Mouse (Mus musculus) CH12F3 (cell line): Measurements from ENCODE around the gene Mtx3.
"Not testable (repeated sequence)": the region's sequence is repeated elsewhere in the genome, so short reads cannot be mapped to it uniquely, and the experiment has no call there.

ENCODE experiments used
- in situ Hi-C: fragments of 300-500 bp; cut with MboI; formaldehyde crosslinking; loops from 2 replicates; pipeline ENCODE4 v1.14.3; 2020; ENCODE audit warnings: low sequenced_read_pairs

Mtx3 gene

GRCm38 (mm10) chr13:92844586-92845221 is at the start of gene Mtx3:
Gene Mtx3 (plus strand): TSS chr13:92844760.
- in situ Hi-C loops = no loop called here

DNA sequence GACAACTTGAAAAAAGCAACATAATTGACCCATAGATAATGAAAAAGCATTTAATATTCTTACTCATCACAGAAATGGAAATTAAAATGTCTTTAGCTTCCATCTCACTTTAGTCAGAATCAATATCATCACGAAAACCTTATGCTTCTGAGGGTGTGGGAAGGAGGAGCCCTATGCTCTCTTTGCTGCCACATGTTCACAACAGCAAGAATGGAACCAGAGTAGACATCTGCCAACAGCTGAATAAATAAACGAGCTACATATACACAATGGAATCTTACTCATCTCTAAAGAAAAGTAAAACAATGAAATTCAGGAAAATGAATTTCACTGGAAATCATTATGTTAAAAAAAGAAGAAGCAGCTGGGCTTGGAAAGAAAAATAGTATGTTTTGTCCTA is 45.7 kb upstream of the Mtx3 start:
- in situ Hi-C loops = no loop called here

DNA sequence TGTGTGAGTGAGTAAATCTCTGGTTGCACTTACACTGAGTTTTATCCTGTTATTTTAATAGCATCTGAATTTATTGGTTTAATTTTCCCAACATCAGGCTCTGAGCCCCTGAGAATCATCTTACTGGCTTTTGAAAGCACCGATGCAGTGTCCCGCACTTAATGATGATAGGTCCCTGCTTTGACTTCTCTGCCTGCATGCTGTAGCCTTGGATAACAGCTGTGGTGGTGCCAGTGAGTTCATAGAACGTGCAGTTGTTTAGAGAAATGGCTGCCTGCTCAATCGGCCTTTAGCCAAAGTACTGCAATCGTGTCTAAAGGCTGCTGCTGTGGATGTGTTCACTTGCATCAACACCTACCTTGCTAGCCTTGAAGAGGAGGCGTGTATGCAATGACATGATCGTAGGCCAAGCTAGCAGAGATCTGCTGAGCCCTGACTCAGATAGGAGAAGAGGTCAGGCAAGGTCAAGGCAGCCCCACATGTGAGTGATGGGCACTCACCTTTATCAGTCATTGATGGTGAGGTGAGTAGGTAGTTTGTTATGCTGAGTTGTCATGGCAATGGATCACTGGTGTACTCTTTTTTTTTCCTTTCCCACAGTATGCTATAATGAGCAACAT is 45.1 kb upstream of the Mtx3 start:
- in situ Hi-C loops = no loop called here

DNA sequence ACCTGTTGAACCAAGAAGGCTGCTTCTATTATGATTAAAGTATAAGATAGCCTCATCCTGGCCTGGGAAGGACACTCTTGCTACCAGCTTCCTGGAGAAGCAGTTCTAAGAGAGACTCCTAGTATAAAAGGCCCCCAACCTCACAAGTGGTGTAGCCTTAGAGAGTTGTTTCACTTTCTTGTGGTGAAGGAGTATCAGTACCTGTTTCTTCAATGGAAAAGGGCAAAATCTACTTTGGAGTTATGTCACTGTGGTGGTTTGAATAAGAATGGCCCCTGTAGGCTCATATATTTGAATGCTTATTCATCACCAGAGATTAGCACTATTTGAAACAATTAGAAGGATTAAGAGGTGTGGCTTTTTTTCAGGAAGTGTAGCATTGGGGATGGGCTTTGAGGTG is 37.8 kb upstream of the Mtx3 start:
- in situ Hi-C loops = no loop called here

- in situ Hi-C loops = no loop called here
Observed at GRCm38 (mm10) chr13:92807849-92808248, 36.7 kb upstream of the Mtx3 start.

DNA sequence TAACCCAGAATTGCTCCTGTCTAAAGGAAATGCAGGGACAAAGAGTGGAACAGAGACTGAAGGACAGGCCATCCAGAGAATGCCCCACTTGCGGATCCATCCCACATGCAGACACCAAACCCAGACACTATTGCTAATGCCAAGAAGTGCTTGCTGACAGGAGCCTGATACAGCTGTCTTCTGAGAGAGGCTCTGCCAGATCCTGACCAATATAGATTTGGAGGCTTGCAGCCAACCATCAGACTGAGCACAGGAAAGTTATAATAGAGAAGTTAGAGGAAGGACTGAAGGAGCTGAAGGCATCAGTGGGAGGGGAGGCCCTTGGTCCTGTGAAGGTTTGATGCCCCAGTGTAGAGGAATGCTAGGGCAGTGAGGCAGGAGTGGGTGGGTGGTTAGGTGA is 34.0 kb upstream of the Mtx3 start:
- in situ Hi-C loops = not testable (repeated sequence)

GRCm38 (mm10) chr13:92816329-92816728 is 28.2 kb upstream of the Mtx3 start:
- in situ Hi-C loops = no loop called here

GRCm38 (mm10) chr13:92817357-92817756 is 27.2 kb upstream of the Mtx3 start:
- in situ Hi-C loops = no loop called here

GRCm38 (mm10) chr13:92828820-92829219 is 15.7 kb upstream of the Mtx3 start:
- in situ Hi-C loops = no loop called here

DNA sequence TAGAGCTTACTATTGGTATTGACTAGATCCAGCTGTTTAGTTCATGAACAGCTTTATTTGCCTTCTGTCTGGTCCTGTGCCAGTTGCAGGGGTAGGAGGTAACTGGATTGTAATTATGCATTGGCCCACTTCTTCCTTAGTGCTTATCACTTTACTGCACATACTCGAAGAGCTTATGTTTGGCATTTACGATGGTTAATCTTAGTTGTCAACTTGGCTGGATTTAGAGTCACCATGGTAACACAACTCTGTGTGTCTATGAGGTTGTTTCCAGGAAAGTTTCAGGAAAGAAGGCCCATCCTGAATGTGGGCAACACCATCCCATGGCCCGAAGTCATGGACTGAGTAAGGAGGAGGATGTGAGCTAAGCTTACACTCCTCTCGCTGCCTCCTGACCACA is 11.4 kb upstream of the Mtx3 start:
- in situ Hi-C loops = no loop called here

DNA sequence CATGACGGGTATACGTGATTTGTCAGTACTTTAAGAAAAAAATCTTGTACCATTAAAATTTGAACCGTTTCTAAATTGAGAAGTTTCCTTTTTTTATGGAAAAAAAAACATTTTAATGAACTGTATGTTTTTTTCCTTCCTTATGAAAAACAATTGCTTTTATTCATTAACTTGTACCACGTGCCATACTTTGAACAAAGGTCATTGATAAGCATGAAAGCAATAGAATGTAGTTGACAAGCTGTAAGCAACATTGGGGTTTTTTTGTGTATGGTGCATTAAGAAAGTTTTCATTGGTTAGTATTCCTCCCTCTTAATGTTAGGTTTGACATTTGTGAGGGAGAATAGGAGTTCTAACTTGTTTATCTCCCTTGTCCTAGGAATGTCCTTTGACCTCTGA is 1.9 kb downstream of the Mtx3 start:
- in situ Hi-C loops = no loop called here

DNA sequence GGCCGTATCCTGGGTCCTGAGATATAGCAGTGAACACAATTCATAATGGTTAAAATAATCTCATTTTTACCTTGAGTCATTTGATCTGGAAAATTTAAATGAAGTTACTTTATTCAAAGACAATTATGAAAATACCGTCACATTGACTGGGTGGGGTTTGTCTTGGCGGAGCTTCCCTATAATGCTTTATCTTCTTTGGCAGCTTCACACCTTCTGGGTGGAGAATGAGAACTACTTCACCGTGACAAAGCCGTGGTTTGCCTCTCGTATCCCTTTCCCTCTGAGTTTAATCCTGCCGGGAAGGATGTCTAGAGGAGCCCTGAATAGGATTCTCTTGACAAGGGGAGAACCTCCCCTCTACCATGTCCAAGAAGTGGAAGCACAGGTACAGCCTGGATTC is 2.8 kb downstream of the Mtx3 start:
- in situ Hi-C loops = no loop called here

GRCm38 (mm10) chr13:92848002-92848401 is 3.4 kb downstream of the Mtx3 start:
- in situ Hi-C loops = no loop called here

GRCm38 (mm10) chr13:92855901-92856300 is 11.3 kb downstream of the Mtx3 start:
- in situ Hi-C loops = no loop called here

- in situ Hi-C loops = no loop called here
Observed at GRCm38 (mm10) chr13:92858808-92859207, 14.2 kb downstream of the Mtx3 start.

- in situ Hi-C loops = no loop called here
Observed at GRCm38 (mm10) chr13:92859959-92860358, 15.4 kb downstream of the Mtx3 start.

GRCm38 (mm10) chr13:92865358-92865757 is 20.8 kb downstream of the Mtx3 start:
- in situ Hi-C loops = no loop called here

DNA sequence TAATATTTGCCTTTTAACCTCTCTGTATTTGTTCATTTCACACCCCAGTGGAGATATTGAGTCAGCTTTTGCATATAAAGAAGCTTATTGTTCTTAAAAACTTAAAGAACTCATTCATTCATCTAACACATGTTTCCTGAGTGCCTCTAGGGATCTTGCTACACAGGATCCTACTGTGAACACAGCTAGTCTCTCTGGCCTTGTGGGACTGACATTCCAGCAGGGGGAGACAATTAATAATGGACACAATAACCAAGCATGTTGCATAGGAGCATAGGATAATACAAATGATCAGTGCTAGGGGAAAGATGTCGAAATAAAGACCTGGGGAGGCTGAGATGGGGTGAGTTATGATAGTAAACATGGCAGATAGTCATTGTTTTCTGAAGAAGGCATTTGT is 22.1 kb downstream of the Mtx3 start:
- in situ Hi-C loops = no loop called here

GRCm38 (mm10) chr13:92879514-92879913 is 35.0 kb downstream of the Mtx3 start:
- in situ Hi-C loops = no loop called here

DNA sequence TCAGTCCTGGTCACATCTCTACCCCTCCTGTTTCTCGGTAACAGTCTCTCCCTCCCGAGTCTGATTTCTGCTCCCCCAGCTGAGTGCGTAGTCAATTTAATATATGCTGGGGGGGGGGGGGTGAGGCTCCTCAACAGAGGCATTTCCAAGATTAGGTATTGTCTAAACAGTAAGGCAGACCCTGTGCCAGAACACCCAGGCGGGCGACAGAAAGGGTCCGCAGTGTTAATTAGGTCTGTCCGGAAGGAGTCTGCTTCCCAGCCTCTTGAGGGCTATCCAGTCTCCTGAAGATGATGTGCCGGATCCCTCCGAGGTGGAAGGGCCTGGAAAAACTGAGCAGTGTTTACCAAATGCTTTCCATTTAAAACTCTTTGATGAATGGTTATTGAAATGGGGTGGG is 35.4 kb downstream of the Mtx3 start:
- in situ Hi-C loops = no loop called here

- in situ Hi-C loops = no loop called here
Observed at GRCm38 (mm10) chr13:92880589-92880988, 36.0 kb downstream of the Mtx3 start.

DNA sequence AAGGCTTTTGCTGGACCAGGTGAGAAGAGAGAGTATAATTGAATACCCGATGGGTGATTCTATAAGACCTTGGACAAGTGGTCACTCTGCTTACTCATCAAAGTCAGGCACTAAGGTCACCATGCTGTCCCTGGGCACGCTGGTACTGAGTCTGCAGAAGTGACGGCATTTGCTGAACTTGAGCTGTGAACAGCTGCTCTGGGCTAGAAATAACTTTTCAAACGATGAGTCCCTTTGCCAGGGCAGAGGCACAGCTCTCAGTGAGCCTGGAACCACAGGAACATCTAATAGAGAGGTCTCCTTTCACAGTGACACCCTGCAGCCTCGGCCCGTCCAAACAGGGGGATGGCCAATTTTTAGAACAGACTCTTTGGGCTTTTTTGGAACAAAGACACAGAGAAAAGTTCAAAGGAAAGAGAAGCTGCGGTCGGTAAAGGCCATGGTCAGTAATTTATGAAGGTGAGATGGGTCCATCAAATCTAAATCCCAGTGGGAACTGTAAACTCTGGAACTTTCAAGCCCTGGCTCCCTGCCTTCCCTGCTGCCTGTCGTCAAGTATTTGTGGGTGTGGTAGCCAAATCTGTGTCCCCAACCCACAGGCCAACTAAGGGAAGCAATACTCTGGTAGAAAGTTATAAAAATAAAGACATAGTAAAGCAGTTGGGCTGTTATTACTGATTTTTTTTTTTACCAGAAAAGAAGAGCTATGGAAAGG is 37.9 kb downstream of the Mtx3 start:
- in situ Hi-C loops = no loop called here
